Mouse (Mus musculus) MEL (cell line): ENCODE data around the gene Fbxl5. TPM values are rescaled to one million over a fixed set of nuclear protein-coding genes. Genes with fewer than 3 reads are reported as not detected.

Source experiments
- DNase-seq: peaks from one replicate; pipeline ENCODE4 v3.0.0; 2011; ENCODE audit warnings: low read depth, low spot score
- H3K27ac ChIP-seq: 2 replicates; pipeline ENCODE4 v1.5.1; 2012; ENCODE audit warnings: low read depth, mild to moderate bottlenecking, control low read depth, low read length, moderate library complexity; ENCODE audit not compliant: control insufficient read depth
- H3K27me3 ChIP-seq, 2 experiments: fragments of 150-350 bp in 1 of 2; sonication (generic) in 1 of 2; 2 replicates each; pipeline ENCODE4 v1.6.1; 2012; ENCODE audit warnings: low read length in 2 of 2, mild to moderate bottlenecking in 2 of 2, improper control_type of control experiment in 1 of 2, moderate library complexity in 1 of 2; ENCODE audit not compliant: insufficient read depth in 2 of 2, control insufficient read depth in 1 of 2
- H3K36me3 ChIP-seq, 2 experiments: 2 replicates each; pipeline ENCODE4 v1.6.1; 2012 to 2014; ENCODE audit warnings: low read length in 2 of 2, improper control_type of control experiment in 1 of 2, inconsistent platforms in 1 of 2, mild to moderate bottlenecking in 1 of 2; ENCODE audit not compliant: insufficient read depth in 2 of 2, control insufficient read depth in 1 of 2
- H3K4me1 ChIP-seq, 2 experiments: fragments of 150-350 bp in 1 of 2; sonication (generic) in 1 of 2; 2 replicates each; pipeline ENCODE4 v1.6.1; 2012; ENCODE audit warnings: low read length in 2 of 2, improper control_type of control experiment in 1 of 2, mild to moderate bottlenecking in 1 of 2; ENCODE audit not compliant: insufficient read depth in 2 of 2, control insufficient read depth in 1 of 2
- H3K4me3 ChIP-seq, 2 experiments: fragments of 150-350 bp in 1 of 2; sonication (generic) in 1 of 2; 2 replicates each; pipeline ENCODE4 v1.5.1; 2012; ENCODE audit warnings: low read depth in 2 of 2, low read length in 2 of 2, mild to moderate bottlenecking in 2 of 2, moderate library complexity in 2 of 2, control low read depth in 1 of 2, improper control_type of control experiment in 1 of 2; ENCODE audit not compliant: control insufficient read depth in 1 of 2, insufficient read depth in 1 of 2
- H3K79me2 ChIP-seq: 2 replicates; pipeline ENCODE4 v1.6.1; 2012; ENCODE audit warnings: mild to moderate bottlenecking, low read length, moderate library complexity; ENCODE audit not compliant: control insufficient read depth, poor library complexity, insufficient read depth
- H3K9ac ChIP-seq: 2 replicates; pipeline ENCODE4 v1.6.1; 2012; ENCODE audit warnings: low read depth, mild to moderate bottlenecking, control low read depth, low read length, moderate library complexity; ENCODE audit not compliant: control insufficient read depth, poor library complexity, severe bottlenecking
- H3K9me3 ChIP-seq: fragments of 150-350 bp; sonication (generic); replicated peaks from 2 replicates; pipeline ENCODE4 v1.6.1; 2012; ENCODE audit warnings: mild to moderate bottlenecking, low read length, improper control_type of control experiment, moderate library complexity; ENCODE audit not compliant: insufficient read depth
- BHLHE40 ChIP-seq: IDR thresholded peaks from 2 replicates; pipeline ENCODE4 v1.6.1; 2012; ENCODE audit warnings: low read depth, mild to moderate bottlenecking, inconsistent platforms, low read length, improper control_type of control experiment, borderline replicate concordance
- CHD1 ChIP-seq: IDR thresholded peaks from 2 replicates; pipeline ENCODE4 v1.6.1; 2012; ENCODE audit warnings: low read depth, mild to moderate bottlenecking, inconsistent platforms, low read length, improper control_type of control experiment
- CTCF ChIP-seq, 3 experiments: IDR thresholded peaks in 2 of 3; conservative IDR thresholded peaks in 1 of 3; 2 replicates each; pipeline ENCODE4 v1.5.1; 2011 to 2012; ENCODE audit warnings: low read length in 3 of 3, low read depth in 2 of 3, mild to moderate bottlenecking in 2 of 3, improper control_type of control experiment in 1 of 3, inconsistent platforms in 1 of 3, mixed read lengths in 1 of 3, moderate library complexity in 1 of 3; ENCODE audit not compliant: control insufficient read depth in 1 of 3, insufficient read depth in 1 of 3, poor library complexity in 1 of 3, severe bottlenecking in 1 of 3
- E2F4 ChIP-seq: IDR thresholded peaks from 2 replicates; pipeline ENCODE4 v1.6.1; 2011; ENCODE audit warnings: low read depth, low read length, improper control_type of control experiment, borderline replicate concordance
- ELF1 ChIP-seq: IDR thresholded peaks from 2 replicates; pipeline ENCODE4 v1.6.1; 2014; ENCODE audit warnings: low read depth, mild to moderate bottlenecking, inconsistent platforms, low read length, improper control_type of control experiment, moderate library complexity
- EP300 ChIP-seq, 2 experiments: IDR thresholded peaks; 2 replicates each; pipeline ENCODE4 v1.6.1; 2011; ENCODE audit warnings: improper control_type of control experiment in 2 of 2, low read length in 2 of 2, low read depth in 1 of 2, mild to moderate bottlenecking in 1 of 2
- GATA1 ChIP-seq: IDR thresholded peaks from 2 replicates; pipeline ENCODE4 v1.6.1; 2011; ENCODE audit warnings: low read depth, low read length, improper control_type of control experiment
- HCFC1 ChIP-seq: IDR thresholded peaks from 2 replicates; pipeline ENCODE4 v1.6.1; 2012; ENCODE audit warnings: low read depth, mild to moderate bottlenecking, inconsistent platforms, low read length, improper control_type of control experiment, moderate library complexity
- JUND ChIP-seq: IDR thresholded peaks from 2 replicates; pipeline ENCODE4 v1.6.1; 2011; ENCODE audit warnings: low read depth, mild to moderate bottlenecking, improper control_type of control experiment, low read length
- MAFK ChIP-seq: IDR thresholded peaks from 2 replicates; pipeline ENCODE4 v1.6.1; 2011; ENCODE audit warnings: low read depth, mild to moderate bottlenecking, low read length, improper control_type of control experiment, borderline replicate concordance
- MXI1 ChIP-seq: IDR thresholded peaks from 2 replicates; pipeline ENCODE4 v1.6.1; 2011; ENCODE audit warnings: mild to moderate bottlenecking, low read depth, low read length, improper control_type of control experiment
- MYC ChIP-seq: IDR thresholded peaks from 2 replicates; pipeline ENCODE4 v1.6.1; 2011; ENCODE audit warnings: low read depth, mild to moderate bottlenecking, low read length, improper control_type of control experiment, moderate library complexity
- NELFE ChIP-seq: IDR thresholded peaks from 2 replicates; pipeline ENCODE4 v1.6.1; 2011; ENCODE audit warnings: low read depth, low read length, improper control_type of control experiment
- NRF1 ChIP-seq: IDR thresholded peaks from 2 replicates; pipeline ENCODE4 v1.6.1; 2014; ENCODE audit warnings: low read depth, mild to moderate bottlenecking, inconsistent platforms, low read length, improper control_type of control experiment, moderate library complexity; ENCODE audit not compliant: poor library complexity, insufficient read depth, severe bottlenecking
- POLR2AphosphoS2 ChIP-seq: IDR thresholded peaks from 2 replicates; pipeline ENCODE4 v1.6.1; 2011; ENCODE audit warnings: low read length, improper control_type of control experiment
- RAD21 ChIP-seq: IDR thresholded peaks from 2 replicates; pipeline ENCODE4 v1.6.1; 2011; ENCODE audit warnings: mild to moderate bottlenecking, low read depth, low read length, improper control_type of control experiment
- SIN3A ChIP-seq: IDR thresholded peaks from 2 replicates; pipeline ENCODE4 v1.6.1; 2012; ENCODE audit warnings: low read length, improper control_type of control experiment, inconsistent platforms
- SMC3 ChIP-seq: IDR thresholded peaks from 2 replicates; pipeline ENCODE4 v1.6.1; 2011; ENCODE audit warnings: low read depth, low read length, improper control_type of control experiment
- TAL1 ChIP-seq: IDR thresholded peaks from 2 replicates; pipeline ENCODE4 v1.6.1; 2012; ENCODE audit warnings: mild to moderate bottlenecking, inconsistent platforms, low read length, moderate library complexity, mixed read lengths
- USF1 ChIP-seq: IDR thresholded peaks from 2 replicates; pipeline ENCODE4 v1.6.1; 2014; ENCODE audit warnings: low read depth, mild to moderate bottlenecking, inconsistent platforms, low read length, improper control_type of control experiment, moderate library complexity
- USF2 ChIP-seq, 2 experiments: IDR thresholded peaks; 2 replicates each; pipeline ENCODE4 v1.6.1; 2011 to 2012; ENCODE audit warnings: improper control_type of control experiment in 2 of 2, low read length in 2 of 2, borderline replicate concordance in 1 of 2, inconsistent platforms in 1 of 2, low read depth in 1 of 2, mild to moderate bottlenecking in 1 of 2; ENCODE audit not compliant: insufficient read depth in 1 of 2
- ZC3H11A ChIP-seq: IDR thresholded peaks from 2 replicates; pipeline ENCODE4 v1.6.1; 2012; ENCODE audit warnings: low read depth, mild to moderate bottlenecking, inconsistent platforms, low read length, improper control_type of control experiment
- ZKSCAN1 ChIP-seq: IDR thresholded peaks from 2 replicates; pipeline ENCODE4 v1.6.1; 2012; ENCODE audit warnings: low read depth, mild to moderate bottlenecking, inconsistent platforms, low read length, improper control_type of control experiment, moderate library complexity
- ZNF384 ChIP-seq: IDR thresholded peaks from 2 replicates; pipeline ENCODE4 v1.6.1; 2012; ENCODE audit warnings: low read depth, mild to moderate bottlenecking, inconsistent platforms, low read length, improper control_type of control experiment
- polyA plus RNA-seq, 2 experiments: library from polyadenylated mRNA; stranded (reverse) in 1 of 2; unstranded in 1 of 2; fragments of >175 nt in 1 of 2; fragments of >200 nt in 1 of 2; gene quantifications; 2 replicates each; pipeline versions ENCODE4 v1.2.1 to v1.2.4; 2012; ENCODE audit warnings: low replicate concordance in 2 of 2, low read depth in 1 of 2; ENCODE audit not compliant: insufficient read length in 2 of 2, insufficient read depth in 1 of 2, missing spikeins in 1 of 2
- total RNA-seq: library from RNA; depleted of rRNA; stranded (reverse); fragments of 300-350 nt; gene quantifications from 2 replicates; pipeline ENCODE4 v1.2.3, GENCODE M21; 2012

Fbxl5 gene
- total and polyA plus RNA-seq, 3 experiments = 22.8 to 25.7 TPM; not detected in 1

GRCm38 (mm10) chr5:43845646-43846045 is 24.2 kb upstream of the Fbxl5 start:
- no peak for TF ChIP-seq MXI1
- no peak for TF ChIP-seq ZKSCAN1
- TF ChIP-seq HCFC1 = no peak
- no peak for TF ChIP-seq NELFE
- TF ChIP-seq EP300 (IDR thresholded peaks at IDR 0.05; ENCODE audit: low read depth in 1 of 2, low read length in 2 of 2) = no peak
- TF ChIP-seq USF1 = no peak
- no peak for TF ChIP-seq USF2 (IDR thresholded peaks at IDR 0.05; ENCODE audit: borderline replicate concordance in 1 of 2, insufficient read depth in 1 of 2, low read depth in 1 of 2, low read length in 2 of 2)
- no peak for TF ChIP-seq ZNF384
- TF ChIP-seq CHD1 = no peak
- TF ChIP-seq TAL1 = no peak
- no peak for TF ChIP-seq RAD21
- TF ChIP-seq MAFK = no peak
- TF ChIP-seq JUND = no peak
- no peak for TF ChIP-seq ELF1
- TF ChIP-seq MYC = no peak
- TF ChIP-seq, all 39 proteins: peak for 0
- no peak for DNase-seq
- no peaks in the 10 kb centered on the region for H3K36me3 ChIP-seq

GRCm38 (mm10) chr5:43845083-43845482 is 23.6 kb upstream of the Fbxl5 start:
- DNase-seq = no peak
- TF ChIP-seq HCFC1 = no peak
- TF ChIP-seq MYC = no peak
- TF ChIP-seq JUND = no peak
- no peak for TF ChIP-seq EP300 (IDR thresholded peaks at IDR 0.05; ENCODE audit: low read depth in 1 of 2, low read length in 2 of 2)
- no peak for TF ChIP-seq GATA1
- no peak for TF ChIP-seq BHLHE40
- TF ChIP-seq CTCF (IDR thresholded peaks at IDR 0.05 in 2 of 3, conservative IDR thresholded peaks at IDR 0.05 in 1 of 3; ENCODE audit: control insufficient read depth in 1 of 3, insufficient read depth in 1 of 3, low read depth in 2 of 3, low read length in 3 of 3, poor library complexity in 1 of 3, severe bottlenecking in 1 of 3) = no peak
- no peak for TF ChIP-seq USF1
- TF ChIP-seq NRF1 = no peak
- TF ChIP-seq TAL1 = no peak
- TF ChIP-seq SMC3 = no peak
- no peak for TF ChIP-seq E2F4
- TF ChIP-seq POLR2AphosphoS2 = no peak
- no peak for TF ChIP-seq NELFE
- no peak for TF ChIP-seq ZC3H11A
- TF ChIP-seq CHD1 = no peak
- TF ChIP-seq SIN3A = no peak
- TF ChIP-seq, all 39 proteins: peak for 0

More at GRCm38 (mm10) chr5:43845646-43846045, 24.2 kb upstream of the Fbxl5 start:
- Histone ChIP-seq H3K9ac (no peak overlapping the region), H3K27me3 (no peaks in the 10 kb centered on the region), H3K9me3 (no peaks in the 10 kb centered on the region), H3K79me2 (no peaks in the 10 kb centered on the region), H3K27ac (no peak overlapping the region), H3K4me1 (no peaks in the 10 kb centered on the region), H3K4me3 (no peak overlapping the region)

More at GRCm38 (mm10) chr5:43845083-43845482, 23.6 kb upstream of the Fbxl5 start:
- no peak overlapping the region for H3K9ac ChIP-seq
- no peaks in the 10 kb centered on the region for H3K9me3 ChIP-seq
- H3K36me3 ChIP-seq = no peaks in the 10 kb centered on the region
- no peaks in the 10 kb centered on the region for H3K79me2 ChIP-seq
- no peaks in the 10 kb centered on the region for H3K27me3 ChIP-seq
- H3K27ac ChIP-seq = no peak overlapping the region
- H3K4me1 ChIP-seq = no peaks in the 10 kb centered on the region
- no peak overlapping the region for H3K4me3 ChIP-seq
